Mouse (Mus musculus) right cerebral cortex, postnatal 10 days (tissue): ENCODE measurements at regions not wholly inside any gene's neighbourhood (a gene's known extent, or its start where the extent isn't known, plus 50 kb on each side); places are given as distances from the start of the nearest gene placed in this dataset.
"Not testable (repeated sequence)": the region's sequence is repeated elsewhere in the genome, so short reads cannot be mapped to it uniquely, and the experiment has no call there.

Source experiments
- DNase-seq, 2 experiments: peaks; one replicate each; pipeline ENCODE4 v3.0.0; 2021; ENCODE audit warnings: low spot score in 2 of 2

- DNase-seq: not testable (repeated sequence)
Observed at GRCm38 (mm10) chrX:82249456-82249855, 699.2 kb upstream of the Dmd start.

- DNase-seq: not testable (repeated sequence)
Observed at GRCm38 (mm10) chrX:82282376-82282775, 666.3 kb upstream of the Dmd start.

GRCm38 (mm10) chrX:82310764-82311492 is 637.7 kb upstream of the Dmd start:
- DNase-seq: peak; percentile 20 to 21
